Mouse (Mus musculus) neural tube, embryonic 15.5 days (tissue): ENCODE results near the gene Dnttip1. TPM values are rescaled to one million over a fixed set of nuclear protein-coding genes. Genes with fewer than 3 reads are reported as not detected.
"Not testable (repeated sequence)": the region's sequence is repeated elsewhere in the genome, so short reads cannot be mapped to it uniquely, and the experiment has no call there.

Experiments
- ATAC-seq: fragments of 200-750 bp; cut with Nextera tagmentation; 2 replicates; pipeline ENCODE4 v1.8.0; 2017; ENCODE audit warnings: mild to moderate bottlenecking, moderate TSS enrichment, moderate library complexity; ENCODE audit not compliant: low FRiP score
- H3K27ac ChIP-seq: fragments of 300-500 bp; sonication (generic); replicated peaks from 2 replicates; pipeline ENCODE4 v1.5.1; 2015; ENCODE audit warnings: mild to moderate bottlenecking, inconsistent platforms
- H3K27me3 ChIP-seq: fragments of 300-500 bp; sonication (generic); replicated peaks from 2 replicates; pipeline ENCODE4 v1.6.1; 2015; ENCODE audit warnings: inconsistent platforms
- H3K36me3 ChIP-seq: fragments of 300-500 bp; sonication (generic); 2 replicates; pipeline ENCODE4 v1.6.1; 2015; ENCODE audit warnings: inconsistent platforms
- H3K4me1 ChIP-seq: fragments of 300-500 bp; sonication (generic); 2 replicates; pipeline ENCODE4 v1.6.1; 2015; ENCODE audit warnings: inconsistent platforms
- H3K4me2 ChIP-seq: fragments of 300-500 bp; sonication (generic); 2 replicates; pipeline ENCODE4 v1.6.1; 2015; ENCODE audit warnings: inconsistent platforms, mild to moderate bottlenecking, moderate library complexity
- H3K4me3 ChIP-seq: fragments of 300-500 bp; sonication (generic); replicated peaks from 2 replicates; pipeline ENCODE4 v1.5.1; 2015; ENCODE audit warnings: mild to moderate bottlenecking, inconsistent platforms
- H3K9ac ChIP-seq: fragments of 300-500 bp; sonication (generic); replicated peaks from 2 replicates; pipeline ENCODE4 v1.6.1; 2015; ENCODE audit warnings: mild to moderate bottlenecking, inconsistent platforms
- H3K9me3 ChIP-seq: fragments of 300-500 bp; sonication (generic); replicated peaks from 2 replicates; pipeline ENCODE4 v1.6.1; 2016; ENCODE audit warnings: inconsistent platforms
- WGBS: fragments of 180-500 bp; shearing (Covaris S2); methylation state at CpG from one replicate; pipeline ENCODE4 v1.1.7; 2015; ENCODE audit warnings: mixed read lengths; 5-methylcytosine and 5-hydroxymethylcytosine counted together
- polyA plus RNA-seq: library from polyadenylated mRNA; unstranded; fragments of >200 nt; fragmentation: Nextera tagmentation; extraction: Ambion mirVana; gene quantifications from 2 replicates; pipeline ENCODE4 v1.2.1, GENCODE M21; 2015

Gene Dnttip1
- polyA plus RNA-seq: 51.0 and 56.4 TPM in 2 replicates

DNA sequence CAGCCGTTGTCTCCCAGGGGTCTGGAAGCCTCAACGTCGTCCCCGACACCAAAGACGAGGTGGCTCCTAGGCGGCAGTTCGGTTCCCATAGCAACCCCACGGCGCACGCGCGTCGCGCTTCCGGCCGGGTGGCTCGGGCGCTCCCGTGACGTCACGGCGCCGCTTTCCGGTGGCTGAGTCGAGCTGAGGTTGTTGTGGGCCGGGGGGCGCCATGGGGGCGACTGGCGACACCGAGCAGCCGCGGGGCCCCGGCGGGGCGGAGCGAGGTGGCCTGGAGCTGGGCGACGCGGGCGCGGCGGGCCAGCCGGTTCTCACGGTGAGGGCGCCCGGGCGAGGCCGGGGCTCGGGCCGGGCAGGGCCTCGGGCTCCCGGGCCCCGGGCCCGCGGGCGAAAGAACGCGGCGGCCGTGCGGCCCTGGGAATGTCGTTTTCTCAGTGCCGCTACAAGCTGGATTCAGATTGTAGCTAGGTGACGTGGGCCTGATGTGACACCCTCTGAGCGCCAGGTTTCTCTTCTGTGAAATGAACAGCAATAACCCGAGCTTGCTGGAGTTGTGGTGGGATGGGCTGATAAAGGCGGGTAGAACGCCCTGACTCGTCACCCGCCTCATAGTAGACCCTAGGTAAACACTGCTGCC, at the start of gene Dnttip1, which contains the start of gene Wfdc3:
Dnttip1 (plus strand) TSS at position 141 of the 637 bp plus-strand sequence.
Wfdc3 (minus strand) TSS at position 89 of the 637 bp plus-strand sequence.
- under 1% methylated on average over 65 of the region's 70 CpGs for WGBS
- H3K36me3 ChIP-seq: peaks cover 18% of the 10 kb centered on the region
- H3K9me3 ChIP-seq: no peaks in the 10 kb centered on the region

GRCm38 (mm10) chr2:164698201-164698600, 47.6 kb upstream of the Dnttip1 start, which contains the start of gene Spint4:
Gene Spint4, plus strand, starts transcription at chr2:164698501.
- Histone ChIP-seq H3K4me1 (no peaks in the 10 kb centered on the region), H3K27me3 (no peaks in the 10 kb centered on the region), H3K36me3 (no peaks in the 10 kb centered on the region), H3K27ac (no peak within 1 kb of the TSS), H3K9me3 (no peaks in the 10 kb centered on the region), H3K4me2 (no peak within 1 kb of the TSS), H3K4me3 (no peak within 1 kb of the TSS), H3K9ac (no peak within 1 kb of the TSS)
- WGBS: 72% methylated on average over 4 of the region's 4 CpGs
- no peak for ATAC-seq

More for the DNA sequence above, at the start of gene Dnttip1, which contains the start of gene Wfdc3:
- peak within 1 kb of the TSS; percentile 76 for H3K27ac ChIP-seq
- H3K27me3 ChIP-seq: no peaks in the 10 kb centered on the region
- H3K4me2 ChIP-seq: peak within 1 kb of the TSS; percentile 74
- peak within 1 kb of the TSS; percentile 98 for H3K9ac ChIP-seq
- peak within 1 kb of the TSS; percentile 96 for H3K4me3 ChIP-seq
- peaks cover 39% of the 10 kb centered on the region for H3K4me1 ChIP-seq
- peak; percentile 95 for ATAC-seq

GRCm38 (mm10) chr2:164700959-164701358, 44.8 kb upstream of the Dnttip1 start:
- Histone ChIP-seq H3K4me2 (no peak overlapping the region), H3K9ac (no peak overlapping the region), H3K4me1 (no peaks in the 10 kb centered on the region), H3K4me3 (no peak overlapping the region), H3K9me3 (no peaks in the 10 kb centered on the region), H3K27me3 (no peaks in the 10 kb centered on the region), H3K27ac (no peak overlapping the region), H3K36me3 (no peaks in the 10 kb centered on the region)
- no peak for ATAC-seq
- WGBS: 81% methylated on average over 5 of the region's 5 CpGs

GRCm38 (mm10) chr2:164701761-164702160, 44.0 kb upstream of the Dnttip1 start:
- 82% methylated on average over 5 of the region's 5 CpGs for WGBS

GRCm38 (mm10) chr2:164704235-164704634, 41.5 kb upstream of the Dnttip1 start:
- no peak for ATAC-seq
- Histone ChIP-seq H3K4me1 (no peaks in the 10 kb centered on the region), H3K36me3 (no peaks in the 10 kb centered on the region), H3K27ac (no peak overlapping the region), H3K9ac (no peak overlapping the region), H3K4me3 (no peak overlapping the region), H3K9me3 (no peaks in the 10 kb centered on the region), H3K4me2 (no peak overlapping the region), H3K27me3 (no peaks in the 10 kb centered on the region)
- 77% methylated on average over 5 of the region's 5 CpGs for WGBS

More at GRCm38 (mm10) chr2:164701761-164702160, 44.0 kb upstream of the Dnttip1 start:
- Histone ChIP-seq H3K36me3 (no peaks in the 10 kb centered on the region), H3K4me1 (no peaks in the 10 kb centered on the region), H3K4me2 (no peak overlapping the region), H3K27me3 (no peaks in the 10 kb centered on the region), H3K9me3 (no peaks in the 10 kb centered on the region), H3K27ac (no peak overlapping the region), H3K9ac (no peak overlapping the region), H3K4me3 (no peak overlapping the region)
- no peak for ATAC-seq

DNA sequence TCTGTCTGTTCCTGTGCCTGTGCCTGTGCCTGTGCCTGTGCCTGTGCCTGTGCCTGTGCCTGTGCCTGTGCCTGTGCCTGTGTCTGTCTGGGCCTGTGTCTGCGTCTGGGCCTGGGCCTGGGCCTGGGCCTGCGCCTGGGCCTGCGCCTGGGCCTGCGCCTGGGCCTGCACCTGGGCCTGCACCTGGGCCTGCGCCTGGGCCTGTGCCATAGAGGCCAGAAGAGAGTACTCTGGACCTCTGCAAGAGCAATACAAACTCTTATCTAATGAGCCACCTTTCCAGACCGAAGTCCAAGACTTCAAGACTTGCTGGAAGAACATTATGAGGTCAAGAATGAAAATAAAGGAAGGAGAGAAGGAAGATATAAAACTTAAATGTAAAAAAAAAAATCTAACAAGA, 40.5 kb upstream of the Dnttip1 start:
- ATAC-seq: no peak
- Histone ChIP-seq H3K9me3 (no peaks in the 10 kb centered on the region), H3K4me1 (no peaks in the 10 kb centered on the region), H3K4me2 (no peak overlapping the region), H3K36me3 (no peaks in the 10 kb centered on the region), H3K4me3 (no peak overlapping the region), H3K27me3 (no peaks in the 10 kb centered on the region), H3K27ac (no peak overlapping the region), H3K9ac (no peak overlapping the region)
- 94% methylated on average over 6 of the region's 6 CpGs for WGBS

DNA sequence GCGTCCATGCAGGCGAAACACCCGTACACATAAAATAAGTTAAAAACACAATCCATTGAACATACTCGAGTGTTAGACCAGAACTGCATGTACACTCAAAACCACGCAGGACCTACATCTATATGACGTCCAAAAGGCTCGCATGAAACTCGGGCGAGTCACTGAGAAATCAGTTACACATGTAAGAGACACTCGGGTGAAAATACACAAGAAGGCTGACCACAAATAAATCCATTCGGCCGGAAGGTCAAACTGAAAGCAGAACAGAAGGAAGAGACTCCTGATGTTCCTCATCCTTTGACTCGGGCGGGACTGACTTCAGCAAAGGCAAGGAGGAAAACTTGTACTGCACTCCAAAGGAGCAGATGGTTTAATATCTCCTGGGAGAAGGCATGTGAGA, 39.8 kb upstream of the Dnttip1 start:
- Histone ChIP-seq H3K4me3 (no peak overlapping the region), H3K4me1 (no peaks in the 10 kb centered on the region), H3K27me3 (no peaks in the 10 kb centered on the region), H3K27ac (no peak overlapping the region), H3K9ac (no peak overlapping the region), H3K4me2 (no peak overlapping the region), H3K9me3 (no peaks in the 10 kb centered on the region), H3K36me3 (no peaks in the 10 kb centered on the region)
- ATAC-seq: no peak
- 93% methylated on average over 14 of the region's 14 CpGs for WGBS

- WGBS: 84% methylated on average over 6 of the region's 6 CpGs
- Histone ChIP-seq H3K4me2 (no peak within 1 kb of the TSS), H3K36me3 (no peaks in the 10 kb centered on the region), H3K9me3 (no peaks in the 10 kb centered on the region), H3K27me3 (no peaks in the 10 kb centered on the region), H3K4me1 (no peaks in the 10 kb centered on the region), H3K27ac (no peak within 1 kb of the TSS), H3K9ac (no peak within 1 kb of the TSS), H3K4me3 (no peak within 1 kb of the TSS)
- no peak for ATAC-seq
Observed at GRCm38 (mm10) chr2:164715005-164715404, 30.8 kb upstream of the Dnttip1 start, which contains the start of gene Spint5. Gene Spint5, plus strand, starts transcription at chr2:164715305.

- H3K27me3 ChIP-seq, H3K27ac ChIP-seq, H3K4me2 ChIP-seq, H3K4me3 ChIP-seq, ATAC-seq, H3K4me1 ChIP-seq, H3K9me3 ChIP-seq, H3K9ac ChIP-seq, H3K36me3 ChIP-seq: not testable (repeated sequence)
- WGBS: 94% methylated on average over 23 of the region's 23 CpGs
Observed at GRCm38 (mm10) chr2:164716194-164716786, 29.5 kb upstream of the Dnttip1 start.

DNA sequence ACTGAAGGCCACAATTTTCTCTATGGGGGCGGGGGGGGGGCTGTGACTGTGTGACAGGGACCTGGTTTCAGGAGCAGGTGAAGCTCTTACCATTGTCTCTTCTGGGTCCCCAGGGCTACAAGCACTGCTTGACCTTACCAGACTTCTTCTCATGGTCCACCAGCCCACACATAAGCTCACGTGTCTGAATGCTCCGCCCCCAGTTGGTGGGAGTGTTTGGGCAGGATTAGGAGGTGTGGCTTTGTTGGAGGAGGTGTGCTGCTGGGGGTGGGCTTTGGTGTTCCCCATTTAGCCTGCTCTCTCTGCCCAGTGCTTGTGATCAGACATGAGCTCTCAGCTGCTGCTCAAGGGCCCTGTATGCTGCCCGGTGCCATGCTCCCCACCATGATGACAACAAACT, 22.5 kb upstream of the Dnttip1 start:
- ATAC-seq: no peak
- H3K9ac ChIP-seq: no peak overlapping the region
- H3K36me3 ChIP-seq: no peaks in the 10 kb centered on the region
- WGBS: 63% methylated on average over 4 of the region's 4 CpGs
- no peak overlapping the region for H3K4me3 ChIP-seq
- no peaks in the 10 kb centered on the region for H3K4me1 ChIP-seq
- H3K9me3 ChIP-seq: no peaks in the 10 kb centered on the region
- H3K27me3 ChIP-seq: no peaks in the 10 kb centered on the region
- no peak overlapping the region for H3K4me2 ChIP-seq
- H3K27ac ChIP-seq: no peak overlapping the region

GRCm38 (mm10) chr2:164725895-164726619, 19.7 kb upstream of the Dnttip1 start:
- no peak for ATAC-seq
- WGBS: 28% methylated on average over 6 of the region's 6 CpGs
- no peak overlapping the region for H3K27ac ChIP-seq

More at GRCm38 (mm10) chr2:164725895-164726619, 19.7 kb upstream of the Dnttip1 start:
- no peak overlapping the region for H3K4me2 ChIP-seq
- H3K27me3 ChIP-seq: no peaks in the 10 kb centered on the region; the same call in 1 of the 2 replicates
- H3K4me1 ChIP-seq: no peaks in the 10 kb centered on the region
- H3K9ac ChIP-seq: no peak overlapping the region
- no peaks in the 10 kb centered on the region for H3K9me3 ChIP-seq
- H3K4me3 ChIP-seq: no peak overlapping the region
- H3K36me3 ChIP-seq: no peaks in the 10 kb centered on the region
